Mouse (Mus musculus): ENCODE measurements at regions not wholly inside any gene's neighbourhood (a gene's known extent, or its start where the extent isn't known, plus 50 kb on each side); places are given as distances from the start of the nearest gene placed in this dataset.

DNA sequence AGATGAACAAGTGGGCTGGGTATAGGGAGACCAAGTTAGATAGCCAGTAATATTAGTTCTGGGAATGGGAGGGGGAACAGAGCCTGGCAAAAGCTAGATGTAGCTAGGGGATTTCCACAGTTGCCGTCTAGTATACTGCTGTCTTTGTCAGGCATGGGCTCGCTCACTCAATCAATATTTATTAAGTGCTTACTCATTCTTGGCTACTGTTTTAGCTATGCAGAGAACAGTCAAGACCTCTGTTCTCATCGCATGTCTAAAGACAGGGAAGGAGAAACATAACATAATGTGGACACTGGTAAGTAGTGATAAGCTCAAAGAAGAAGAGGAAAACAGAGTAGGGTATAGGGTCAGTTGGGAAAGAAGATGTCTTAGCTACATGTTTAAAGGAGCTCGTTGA, 173.4 kb downstream of the Gm5426 start:
- DNase-seq (ENCODE audit: low spot score in 2 of 2), result no peak

GRCm38 (mm10) chr10:96325297-96325696, 188.9 kb downstream of the Gm5426 start:
- DNase-seq (ENCODE audit: low spot score in 2 of 2), result no peak

DNA sequence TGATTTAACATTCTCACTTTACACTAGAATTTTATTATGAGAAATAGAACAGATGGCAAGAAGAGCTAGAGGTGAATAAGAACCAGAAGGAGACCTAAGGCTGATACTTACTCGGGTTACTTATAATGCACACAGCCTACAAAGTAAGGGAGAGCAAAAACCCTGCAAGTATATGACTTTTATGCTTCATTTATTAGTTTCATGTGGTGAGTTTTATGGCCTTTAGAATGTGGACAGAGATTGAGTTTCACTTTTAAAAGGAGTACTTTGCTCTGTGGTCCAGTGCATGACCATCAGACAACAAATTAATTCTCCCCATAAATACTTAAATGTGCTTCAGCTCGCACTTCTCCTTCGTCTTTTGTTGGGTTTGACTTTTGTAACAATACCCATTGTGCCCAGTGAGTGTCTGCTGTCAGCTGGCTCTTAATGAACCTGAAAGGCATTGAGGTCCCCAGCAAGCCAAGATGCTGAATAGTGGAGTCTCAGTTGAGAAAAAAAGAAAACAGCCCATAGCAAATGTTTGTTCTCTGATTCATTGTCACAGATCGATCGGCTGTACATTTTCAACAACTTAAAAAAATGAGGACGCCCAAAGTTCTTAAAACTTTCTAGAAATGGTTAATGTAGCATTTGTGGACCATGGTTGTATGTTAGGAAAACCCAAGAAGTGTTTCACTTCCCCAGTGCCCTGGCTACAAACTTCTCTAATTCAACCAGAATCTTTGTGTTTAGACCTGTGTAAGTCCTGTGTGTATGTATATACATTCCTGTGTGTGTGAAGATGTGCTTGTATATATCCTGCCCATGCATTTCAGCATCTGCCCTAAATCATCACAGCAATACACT, 194.5 kb downstream of the Gm5426 start:
- no peak for DNase-seq (ENCODE audit: low spot score in 2 of 2)

- DNase-seq (ENCODE audit: low spot score in 2 of 2), result peak in 1 of 2 experiments; percentile 19
Measured at GRCm38 (mm10) chr10:96332731-96333201, 196.4 kb downstream of the Gm5426 start.

DNA sequence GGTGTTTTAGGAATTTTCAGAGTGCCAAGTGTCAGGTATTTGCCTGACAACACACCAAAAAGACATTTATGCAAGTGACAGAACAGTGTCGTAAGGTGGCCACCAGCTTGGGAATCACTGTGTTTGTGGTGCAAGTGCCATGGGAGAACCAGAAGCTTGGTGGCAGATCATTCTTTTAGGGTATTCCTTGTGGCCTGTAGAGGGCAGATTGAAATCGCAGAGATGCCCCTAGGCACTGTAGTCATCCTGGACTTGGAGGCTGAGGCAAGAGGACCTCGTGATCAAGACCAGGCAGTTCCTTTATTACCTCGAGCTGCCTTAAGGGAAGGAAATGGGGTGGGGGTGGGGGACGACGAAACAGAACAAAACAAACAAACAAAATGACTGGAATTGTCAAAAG, 196.8 kb downstream of the Gm5426 start:
- DNase-seq (ENCODE audit: low spot score in 2 of 2), result no peak

DNA sequence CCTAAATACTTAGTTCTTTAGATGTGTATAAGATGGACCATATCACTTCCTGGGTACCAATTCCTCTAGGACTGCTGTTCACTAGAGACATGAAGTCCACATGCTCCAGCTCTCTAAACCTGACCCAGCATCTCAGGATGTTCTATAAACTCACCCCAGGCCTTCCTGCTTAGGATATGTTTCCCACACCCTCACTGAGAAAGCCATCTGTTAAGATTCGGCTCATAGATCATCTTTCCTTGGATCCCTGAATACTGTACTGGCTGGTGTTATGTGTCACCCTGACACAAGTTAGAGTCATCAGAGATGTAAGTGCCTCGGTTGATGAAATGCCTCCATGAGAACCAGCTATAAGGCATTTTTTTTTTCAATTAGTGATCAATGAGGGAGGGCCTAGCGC, 199.9 kb downstream of the Gm5426 start:
- no peak for DNase-seq (ENCODE audit: low spot score in 2 of 2)

DNA sequence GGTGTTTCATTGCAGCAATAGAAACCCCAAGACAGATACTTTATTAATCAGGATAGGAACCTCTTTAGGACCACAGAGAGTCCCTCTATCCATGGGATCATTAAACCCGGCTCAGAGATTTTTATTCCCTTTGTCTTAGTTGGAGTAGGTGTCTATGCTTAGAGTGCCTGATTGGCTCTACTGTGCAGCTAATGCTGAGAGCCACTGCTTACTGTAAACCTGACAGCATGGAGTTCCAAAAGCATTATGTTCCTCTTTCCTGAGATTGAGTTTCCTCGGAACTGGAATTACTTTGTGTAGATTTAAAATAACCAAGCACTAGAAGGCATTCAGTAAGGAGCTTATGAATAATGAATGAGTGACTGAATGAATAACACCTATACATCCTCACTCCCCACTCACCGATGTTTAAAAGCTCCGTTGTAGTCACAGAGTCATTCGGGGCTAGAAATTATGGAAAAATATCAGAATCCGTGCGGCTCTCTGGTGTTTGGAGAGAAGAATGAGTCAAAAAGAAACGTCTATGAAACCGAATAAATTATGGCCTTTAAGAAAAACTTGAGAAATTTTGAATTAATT, 200.8 kb downstream of the Gm5426 start:
- no peak for DNase-seq (ENCODE audit: low spot score in 2 of 2)

DNA sequence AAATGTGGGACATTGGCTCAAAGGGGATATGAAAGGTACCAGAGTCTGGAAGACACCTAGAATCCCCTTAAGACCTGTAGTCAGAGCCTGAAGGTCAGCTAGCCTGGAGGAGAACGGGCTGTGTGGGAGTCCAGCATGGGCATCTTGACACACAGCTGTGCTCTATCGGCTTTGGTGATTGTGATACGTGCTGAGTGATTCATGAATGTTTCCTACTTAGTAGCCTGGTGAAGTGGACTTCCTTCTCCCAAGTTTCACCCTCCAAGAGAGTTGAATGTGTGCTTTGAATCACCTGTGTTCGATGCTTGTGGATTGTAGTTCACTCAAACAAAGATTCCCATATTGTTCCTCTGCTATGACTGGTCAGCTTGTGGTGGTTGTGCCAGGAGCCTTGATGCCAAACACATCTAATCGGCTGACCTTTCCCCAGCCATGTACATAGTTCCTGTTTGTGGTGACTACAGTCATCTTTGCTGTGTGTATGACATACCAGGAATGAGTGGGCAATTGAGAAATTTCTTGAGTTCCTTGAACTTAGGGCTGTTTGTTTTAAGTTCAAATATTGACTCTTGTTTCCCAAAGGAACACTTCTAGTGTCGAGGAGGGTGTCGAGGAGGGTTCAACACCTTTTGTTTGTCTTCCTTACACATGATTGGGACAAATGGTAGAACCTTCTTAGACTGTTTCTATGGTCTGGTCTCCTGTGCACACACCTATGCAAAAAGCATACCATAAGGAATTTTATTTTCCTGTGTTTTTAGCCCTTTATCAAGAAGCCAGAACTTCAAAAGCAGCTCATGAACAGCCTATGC, 201.6 kb downstream of the Gm5426 start:
- no peak for DNase-seq (ENCODE audit: low spot score in 2 of 2)

- DNase-seq (ENCODE audit: low spot score in 2 of 2), result no peak
Measured at GRCm38 (mm10) chr10:96338609-96338978, 202.2 kb downstream of the Gm5426 start.

DNA sequence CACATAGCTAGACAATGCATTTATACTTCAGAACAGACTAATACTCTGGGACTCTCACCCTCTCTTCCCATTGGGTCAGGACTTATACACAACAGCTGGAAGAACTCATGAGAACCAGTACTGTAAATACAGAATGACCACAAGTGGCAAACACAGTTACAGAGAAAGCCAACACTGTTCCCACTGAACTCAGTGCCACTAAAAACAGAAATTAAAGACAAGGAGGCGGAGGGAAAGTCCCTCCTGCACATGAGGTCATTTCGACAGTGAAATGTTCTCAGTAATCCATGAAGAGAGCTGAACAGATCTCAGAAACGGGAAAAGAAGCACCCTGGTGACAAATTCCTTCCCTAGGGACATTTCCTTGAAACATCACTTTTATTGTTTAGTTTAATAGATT, 206.1 kb downstream of the Gm5426 start:
- DNase-seq (ENCODE audit: low spot score in 2 of 2), result no peak

- DNase-seq (ENCODE audit: low spot score in 2 of 2), result no peak
Measured at GRCm38 (mm10) chr10:96343666-96344065, 207.3 kb downstream of the Gm5426 start.

DNA sequence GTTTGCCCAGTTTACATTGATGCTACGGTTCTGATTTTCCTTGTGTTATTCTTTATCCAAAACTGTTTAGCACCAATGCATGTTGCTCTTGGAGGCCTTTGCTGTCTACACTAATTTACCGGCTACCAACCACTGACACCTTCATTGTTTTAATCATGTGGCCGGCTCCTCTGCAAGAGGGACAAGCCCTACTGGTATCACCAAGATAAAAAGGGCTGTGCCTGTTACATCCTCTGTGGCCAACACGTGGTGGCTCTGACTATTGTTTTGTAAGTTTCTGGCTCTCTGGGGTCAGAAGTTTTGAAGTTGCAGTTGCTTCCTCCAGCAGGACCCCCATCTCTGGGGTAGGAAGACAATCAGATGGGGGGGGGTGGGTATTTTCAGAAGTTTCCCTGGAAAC, 214.3 kb downstream of the Gm5426 start:
- no peak for DNase-seq (ENCODE audit: low spot score in 2 of 2)

DNA sequence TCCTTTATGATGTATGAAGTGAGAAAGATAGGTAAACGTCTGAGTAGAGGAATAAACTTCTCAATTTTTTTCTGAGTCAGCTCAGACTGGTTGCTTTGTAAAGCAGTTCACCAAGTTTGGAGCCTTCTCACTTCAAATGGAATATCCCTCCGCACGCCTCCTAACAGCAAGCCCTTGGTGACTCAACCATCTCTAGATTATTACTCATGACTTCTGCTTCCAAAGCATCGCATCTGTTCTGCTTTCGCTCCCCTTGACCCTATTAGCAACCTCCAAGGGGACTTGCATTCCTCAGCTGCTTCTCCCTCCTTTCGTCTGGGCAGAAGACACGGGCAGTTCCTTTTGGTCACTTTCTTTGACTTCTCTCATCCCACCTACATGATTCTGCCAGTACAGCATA, 214.9 kb downstream of the Gm5426 start:
- no peak for DNase-seq (ENCODE audit: low spot score in 2 of 2)

GRCm38 (mm10) chr10:96356980-96357624, 220.7 kb downstream of the Gm5426 start:
- no peak for DNase-seq (ENCODE audit: low spot score in 2 of 2)

DNA sequence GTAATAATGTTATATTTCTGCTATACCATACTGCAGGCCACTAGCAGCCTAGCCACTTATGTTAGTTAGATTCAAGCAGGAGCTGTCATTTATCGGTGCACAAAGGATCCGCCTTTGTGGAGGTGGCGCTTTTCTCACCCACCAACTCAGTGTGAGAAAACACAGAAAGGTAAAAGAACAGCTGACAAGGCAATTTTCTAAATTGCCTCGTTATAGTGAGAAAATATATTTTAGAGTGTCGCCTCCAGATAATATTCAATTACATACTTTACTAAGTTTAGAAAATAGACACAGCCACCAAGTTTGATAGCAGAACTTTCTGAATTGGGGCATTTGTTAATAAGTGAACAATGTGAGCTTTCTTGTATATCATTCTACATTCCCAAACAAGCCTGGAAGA, 221.2 kb downstream of the Gm5426 start:
- DNase-seq (ENCODE audit: low spot score in 2 of 2), result no peak

GRCm38 (mm10) chr10:96358984-96359383, 222.6 kb downstream of the Gm5426 start:
- DNase-seq (ENCODE audit: low spot score in 2 of 2), result no peak

GRCm38 (mm10) chr10:96362211-96362610, 225.8 kb downstream of the Gm5426 start:
- DNase-seq (ENCODE audit: low spot score in 2 of 2), result no peak

- no peak for DNase-seq (ENCODE audit: low spot score in 2 of 2)
Measured at GRCm38 (mm10) chr10:96363867-96364266, 227.5 kb downstream of the Gm5426 start.

- DNase-seq (ENCODE audit: low spot score in 2 of 2), result no peak
Measured at GRCm38 (mm10) chr10:96365101-96365500, 228.7 kb downstream of the Gm5426 start.

DNA sequence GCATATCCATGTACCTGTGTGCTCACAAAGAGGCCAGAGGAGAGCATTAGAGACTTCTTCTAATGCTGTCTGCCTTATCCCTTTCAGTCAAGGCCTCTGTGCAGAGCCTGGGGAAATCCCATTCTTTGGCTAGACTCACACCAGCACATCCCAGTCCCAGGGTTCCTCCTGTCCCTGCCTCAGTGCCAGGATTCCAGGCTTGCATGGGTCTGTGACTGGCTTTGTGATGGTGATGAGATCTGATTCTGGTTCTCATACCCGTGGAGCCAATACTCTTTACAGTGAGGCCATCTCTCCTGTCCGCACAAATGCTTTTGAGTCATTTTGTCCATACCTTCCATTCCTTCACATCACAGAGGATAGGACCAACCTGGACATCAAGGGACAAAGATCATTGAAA, 230.5 kb downstream of the Gm5426 start:
- no peak for DNase-seq (ENCODE audit: low spot score in 2 of 2)

DNA sequence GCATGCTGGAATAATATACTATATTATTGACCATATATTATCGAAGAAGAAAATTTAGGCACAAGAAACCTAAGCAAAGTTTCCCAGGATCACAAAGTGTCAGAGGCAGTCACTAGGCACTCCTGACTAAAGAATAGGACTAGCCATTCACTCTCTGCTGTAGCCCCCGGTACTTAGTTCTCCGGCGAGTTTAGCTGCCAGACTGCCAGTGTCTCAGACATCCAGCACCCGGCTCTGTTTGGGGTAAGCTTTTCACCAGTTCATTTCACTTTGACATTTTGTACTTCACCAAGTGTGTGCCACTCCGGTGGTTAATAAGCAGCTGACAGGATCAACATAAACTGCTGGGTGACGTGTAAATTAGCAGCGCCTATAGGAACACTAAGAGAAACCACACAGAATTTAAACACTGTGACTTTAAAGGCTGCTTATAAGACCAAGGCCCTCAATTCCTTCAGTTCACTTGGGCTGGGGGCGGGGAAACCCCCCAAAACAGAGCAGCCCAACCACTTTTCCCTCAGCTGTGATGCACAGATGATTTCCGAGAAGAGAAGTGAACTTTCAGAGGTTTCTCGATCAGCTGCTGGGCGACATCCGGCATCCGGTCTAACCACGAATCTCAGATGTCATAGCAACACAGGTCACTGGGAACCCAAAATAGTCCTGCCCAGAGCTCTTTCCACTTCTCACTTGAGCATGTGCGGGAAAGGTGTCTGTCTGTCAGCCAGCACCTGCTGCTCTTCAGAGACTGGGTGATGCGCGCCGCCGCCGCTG, 234.3 kb downstream of the Gm5426 start:
- no peak for DNase-seq (ENCODE audit: low spot score in 2 of 2)
